Mouse (Mus musculus): ENCODE measurements around the gene Cox7a1. TPM values are rescaled to one million over a fixed set of nuclear protein-coding genes. Genes with fewer than 3 reads are reported as not detected.
"Not testable (repeated sequence)": the region's sequence is repeated elsewhere in the genome, so short reads cannot be mapped to it uniquely, and the experiment has no call there.

Cox7a1 gene
- total and polyA plus RNA-seq, 2 experiments from 2014 or later: 9.7 TPM; not detected in 1

DNA sequence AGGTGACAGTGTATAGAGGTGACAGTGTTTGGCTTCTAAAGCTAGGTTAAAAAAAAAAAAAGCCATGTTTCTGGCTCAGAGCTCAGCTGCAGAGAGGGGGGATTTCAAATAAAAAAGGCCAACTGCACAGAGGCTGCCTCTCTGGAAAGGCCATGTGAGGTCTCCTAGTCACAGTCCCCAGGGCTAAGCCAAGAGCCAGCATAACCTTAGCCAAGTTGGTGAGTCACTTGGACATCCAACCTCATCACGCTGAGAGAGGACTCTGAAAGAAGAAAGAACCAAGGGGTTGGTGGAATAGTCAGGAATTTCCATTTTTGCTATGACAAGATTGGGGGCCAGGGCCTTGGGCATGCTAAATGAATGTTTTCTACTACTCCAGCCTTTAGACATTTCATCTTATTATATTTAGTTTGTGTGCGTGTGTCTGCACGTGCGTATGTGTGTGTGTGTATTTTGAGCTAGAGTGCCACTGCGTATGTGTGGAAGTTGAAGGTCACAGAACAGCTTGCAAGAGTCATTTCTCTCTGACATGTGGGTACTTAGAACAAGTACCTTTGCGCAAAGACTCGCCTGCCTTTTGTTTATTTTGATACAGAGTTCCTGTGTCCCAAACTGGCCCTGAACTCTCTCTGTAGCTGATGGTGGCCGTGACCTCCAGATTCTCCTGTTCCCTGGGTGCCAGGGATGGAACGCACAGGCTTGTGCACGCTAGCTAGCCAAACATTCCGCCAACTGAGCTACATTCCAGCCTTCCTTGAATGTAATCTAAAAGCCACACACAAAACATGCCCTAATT lies 19.1 kb downstream of the Cox7a1 start:
- 81% methylated on average over 11 of the region's 11 CpGs for WGBS
- no peaks in the 10 kb centered on the region for H3K27me3 ChIP-seq (ENCODE audit: insufficient read depth, low read length)
- no peaks in the 10 kb centered on the region for H3K9me3 ChIP-seq (ENCODE audit: low read length)
- DNase-seq (ENCODE audit: low spot score) (no peak), ATAC-seq (no peak)
- no peaks in the 10 kb centered on the region for H3K36me3 ChIP-seq (ENCODE audit: insufficient read depth, low read length)
- no peak for TF ChIP-seq CTCF (IDR thresholded peaks at IDR 0.05; ENCODE audit: low read depth)
- H3K27ac ChIP-seq: no peak overlapping the region
- H3K4me2 ChIP-seq (ENCODE audit: low read depth, low read length): no peak overlapping the region
- H3K4me1 ChIP-seq (ENCODE audit: insufficient read depth, low read length): no peaks in the 10 kb centered on the region
- H3K9ac ChIP-seq (replicated peaks; ENCODE audit: low read length): no peak overlapping the region
- no peak overlapping the region for H3K4me3 ChIP-seq (ENCODE audit: low read length)

DNA sequence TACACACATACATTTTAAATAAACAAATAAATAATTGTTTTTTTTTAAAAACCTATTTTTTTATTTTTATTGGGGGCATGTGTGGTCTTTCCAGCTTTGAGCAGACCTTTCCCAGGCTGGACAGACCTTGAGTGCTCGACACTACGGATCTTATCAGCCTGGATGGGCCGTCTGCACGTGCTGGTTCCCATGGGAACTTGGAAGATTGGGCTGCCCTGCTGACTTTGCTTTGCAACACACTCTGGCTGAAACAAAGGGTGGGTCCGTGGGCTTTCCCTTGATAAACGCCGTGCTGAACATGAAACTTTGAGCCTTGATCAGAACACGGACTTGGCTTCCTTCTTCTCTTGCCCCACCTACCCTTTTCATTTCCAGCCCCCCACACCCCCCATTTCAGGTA lies 20.4 kb downstream of the Cox7a1 start:
- 13% methylated on average over 8 of the region's 8 CpGs for WGBS
- Histone ChIP-seq H3K36me3 (ENCODE audit: insufficient read depth, low read length) (no peaks in the 10 kb centered on the region), H3K27ac (no peak overlapping the region), H3K9me3 (ENCODE audit: low read length) (no peaks in the 10 kb centered on the region), H3K9ac (replicated peaks; ENCODE audit: low read length) (no peak overlapping the region), H3K4me3 (ENCODE audit: low read length) (no peak overlapping the region), H3K27me3 (ENCODE audit: insufficient read depth, low read length) (no peaks in the 10 kb centered on the region), H3K4me1 (ENCODE audit: insufficient read depth, low read length) (no peaks in the 10 kb centered on the region), H3K4me2 (ENCODE audit: low read depth, low read length) (no peak overlapping the region)
- DNase-seq (ENCODE audit: low spot score) (no peak), ATAC-seq (no peak)
- no peak for TF ChIP-seq CTCF (IDR thresholded peaks at IDR 0.05; ENCODE audit: low read depth)

DNA sequence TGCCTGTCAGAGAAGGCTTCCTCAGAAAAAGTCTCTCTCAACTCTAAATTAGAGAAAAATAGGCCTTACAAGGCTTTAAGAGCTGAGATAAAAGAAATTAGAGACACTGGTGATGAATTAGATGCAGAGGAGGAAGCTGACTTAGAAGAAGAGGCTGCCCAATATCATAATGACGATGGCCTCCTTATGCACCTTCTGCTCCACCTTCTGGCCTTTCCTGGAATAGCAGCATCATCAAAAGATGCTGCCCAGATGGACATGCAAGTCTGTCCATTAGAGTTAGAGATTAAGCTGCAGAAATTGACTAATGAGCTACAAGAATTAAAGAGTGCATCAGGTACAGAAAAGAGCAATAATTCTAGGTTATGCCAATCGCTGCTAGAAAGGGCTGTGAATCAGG lies 21.4 kb downstream of the Cox7a1 start:
- no peaks in the 10 kb centered on the region for H3K27me3 ChIP-seq (ENCODE audit: insufficient read depth, low read length)
- no peak overlapping the region for H3K9ac ChIP-seq (replicated peaks; ENCODE audit: low read length)
- peak; percentile 86 for TF ChIP-seq CTCF (IDR thresholded peaks at IDR 0.05; ENCODE audit: low read depth)
- no peak for ATAC-seq
- no peaks in the 10 kb centered on the region for H3K36me3 ChIP-seq (ENCODE audit: insufficient read depth, low read length)
- no peak overlapping the region for H3K4me2 ChIP-seq (ENCODE audit: low read depth, low read length)
- no peak overlapping the region for H3K4me3 ChIP-seq (ENCODE audit: low read length)
- 5% methylated on average over 2 of the region's 2 CpGs for WGBS
- peak; percentile 78 for DNase-seq (ENCODE audit: low spot score)
- H3K4me1 ChIP-seq (ENCODE audit: insufficient read depth, low read length): no peaks in the 10 kb centered on the region
- H3K9me3 ChIP-seq (ENCODE audit: low read length): no peaks in the 10 kb centered on the region
- no peak overlapping the region for H3K27ac ChIP-seq

DNA sequence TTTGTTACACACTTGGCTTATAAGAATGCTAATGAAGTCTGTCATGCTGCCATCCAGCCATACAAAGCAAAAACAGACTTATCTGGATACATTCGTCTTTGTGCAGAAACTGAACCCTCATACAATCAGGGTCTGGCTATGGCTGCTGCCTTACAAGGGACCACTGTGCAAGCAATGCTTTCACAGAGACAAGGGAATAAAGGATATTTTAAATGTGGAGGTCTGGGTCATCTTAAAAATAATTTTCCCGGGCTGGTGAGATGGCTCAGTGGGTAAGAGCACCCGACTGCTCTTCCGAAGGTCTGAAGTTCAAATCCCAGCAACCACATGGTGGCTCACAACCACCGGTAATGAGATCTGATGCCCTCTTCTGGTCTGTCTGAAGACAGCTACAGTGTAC lies 22.4 kb downstream of the Cox7a1 start:
- ATAC-seq; H3K36me3 ChIP-seq (ENCODE audit: insufficient read depth, low read length); H3K27me3 ChIP-seq (ENCODE audit: insufficient read depth, low read length); DNase-seq (ENCODE audit: low spot score); H3K27ac ChIP-seq; H3K4me3 ChIP-seq (ENCODE audit: low read length); H3K9ac ChIP-seq (replicated peaks; ENCODE audit: low read length); H3K9me3 ChIP-seq (ENCODE audit: low read length); H3K4me1 ChIP-seq (ENCODE audit: insufficient read depth, low read length); H3K4me2 ChIP-seq (ENCODE audit: low read depth, low read length): not testable (repeated sequence)
- 51% methylated on average over 5 of the region's 5 CpGs for WGBS

- no peak for DNase-seq (ENCODE audit: low spot score)
- no peak for TF ChIP-seq CTCF (IDR thresholded peaks at IDR 0.05; ENCODE audit: low read depth)
- no peaks in the 10 kb centered on the region for H3K36me3 ChIP-seq (ENCODE audit: insufficient read depth, low read length)
- no peak overlapping the region for H3K9ac ChIP-seq (replicated peaks; ENCODE audit: low read length)
- no peak overlapping the region for H3K27ac ChIP-seq
- 21% methylated on average over 4 of the region's 4 CpGs for WGBS
- no peak overlapping the region for H3K4me3 ChIP-seq (ENCODE audit: low read length)
- no peaks in the 10 kb centered on the region for H3K27me3 ChIP-seq (ENCODE audit: insufficient read depth, low read length)
- H3K4me2 ChIP-seq (ENCODE audit: low read depth, low read length): no peak overlapping the region
- H3K4me1 ChIP-seq (ENCODE audit: insufficient read depth, low read length): no peaks in the 10 kb centered on the region
- no peak for ATAC-seq
- no peaks in the 10 kb centered on the region for H3K9me3 ChIP-seq (ENCODE audit: low read length)
Measured at GRCm38 (mm10) chr7:30211025-30211424, 27.1 kb downstream of the Cox7a1 start.

GRCm38 (mm10) chr7:30213881-30214280 lies 29.9 kb downstream of the Cox7a1 start:
- H3K4me1 ChIP-seq (ENCODE audit: insufficient read depth, low read length): no peaks in the 10 kb centered on the region
- no peak for DNase-seq (ENCODE audit: low spot score)
- no peak for TF ChIP-seq CTCF (IDR thresholded peaks at IDR 0.05; ENCODE audit: low read depth)
- no peak overlapping the region for H3K27ac ChIP-seq
- H3K9ac ChIP-seq (replicated peaks; ENCODE audit: low read length): no peak overlapping the region
- WGBS: 92% methylated on average over 3 of the region's 3 CpGs
- no peaks in the 10 kb centered on the region for H3K36me3 ChIP-seq (ENCODE audit: insufficient read depth, low read length)
- H3K4me2 ChIP-seq (ENCODE audit: low read depth, low read length): no peak overlapping the region
- H3K4me3 ChIP-seq (ENCODE audit: low read length): no peak overlapping the region
- no peak for ATAC-seq
- H3K9me3 ChIP-seq (ENCODE audit: low read length): no peaks in the 10 kb centered on the region
- no peaks in the 10 kb centered on the region for H3K27me3 ChIP-seq (ENCODE audit: insufficient read depth, low read length)

GRCm38 (mm10) chr7:30215875-30216274 lies 31.9 kb downstream of the Cox7a1 start:
- no peak for ATAC-seq
- 49% methylated on average over 3 of the region's 3 CpGs for whole genome bisulfite sequencing
- TF ChIP-seq CTCF (IDR thresholded peaks at IDR 0.05; ENCODE audit: low read depth): no peak

More at GRCm38 (mm10) chr7:30215875-30216274, 31.9 kb downstream of the Cox7a1 start:
- no peaks in the 10 kb centered on the region for H3K4me1 ChIP-seq (ENCODE audit: insufficient read depth, low read length)
- H3K27me3 ChIP-seq (ENCODE audit: insufficient read depth, low read length): no peaks in the 10 kb centered on the region
- no peak overlapping the region for H3K4me2 ChIP-seq (ENCODE audit: low read depth, low read length)
- H3K9me3 ChIP-seq (ENCODE audit: low read length): no peaks in the 10 kb centered on the region
- no peaks in the 10 kb centered on the region for H3K36me3 ChIP-seq (ENCODE audit: insufficient read depth, low read length)
- no peak overlapping the region for H3K27ac ChIP-seq
- no peak overlapping the region for H3K9ac ChIP-seq (replicated peaks; ENCODE audit: low read length)
- no peak for DNase-seq (ENCODE audit: low spot score)
- H3K4me3 ChIP-seq (ENCODE audit: low read length): no peak overlapping the region

All from hindbrain, postnatal 0 days (tissue).